Mouse (Mus musculus) T-helper 17 cell (primary cell): Measurements from ENCODE around the gene Usp48.
"Not testable (repeated sequence)": the region's sequence is repeated elsewhere in the genome, so short reads cannot be mapped to it uniquely, and the experiment has no call there.

Experiments
- in situ Hi-C, 2 experiments: fragments of 300-600 bp; cut with MboI, MseI; formaldehyde crosslinking; loops; 1 replicate in 1 of 2; 2 replicates in 1 of 2; pipeline ENCODE4 v1.15.1; 2025; ENCODE audit warnings: high pct_unique_total_duplicates in 2 of 2

Usp48 gene

DNA sequence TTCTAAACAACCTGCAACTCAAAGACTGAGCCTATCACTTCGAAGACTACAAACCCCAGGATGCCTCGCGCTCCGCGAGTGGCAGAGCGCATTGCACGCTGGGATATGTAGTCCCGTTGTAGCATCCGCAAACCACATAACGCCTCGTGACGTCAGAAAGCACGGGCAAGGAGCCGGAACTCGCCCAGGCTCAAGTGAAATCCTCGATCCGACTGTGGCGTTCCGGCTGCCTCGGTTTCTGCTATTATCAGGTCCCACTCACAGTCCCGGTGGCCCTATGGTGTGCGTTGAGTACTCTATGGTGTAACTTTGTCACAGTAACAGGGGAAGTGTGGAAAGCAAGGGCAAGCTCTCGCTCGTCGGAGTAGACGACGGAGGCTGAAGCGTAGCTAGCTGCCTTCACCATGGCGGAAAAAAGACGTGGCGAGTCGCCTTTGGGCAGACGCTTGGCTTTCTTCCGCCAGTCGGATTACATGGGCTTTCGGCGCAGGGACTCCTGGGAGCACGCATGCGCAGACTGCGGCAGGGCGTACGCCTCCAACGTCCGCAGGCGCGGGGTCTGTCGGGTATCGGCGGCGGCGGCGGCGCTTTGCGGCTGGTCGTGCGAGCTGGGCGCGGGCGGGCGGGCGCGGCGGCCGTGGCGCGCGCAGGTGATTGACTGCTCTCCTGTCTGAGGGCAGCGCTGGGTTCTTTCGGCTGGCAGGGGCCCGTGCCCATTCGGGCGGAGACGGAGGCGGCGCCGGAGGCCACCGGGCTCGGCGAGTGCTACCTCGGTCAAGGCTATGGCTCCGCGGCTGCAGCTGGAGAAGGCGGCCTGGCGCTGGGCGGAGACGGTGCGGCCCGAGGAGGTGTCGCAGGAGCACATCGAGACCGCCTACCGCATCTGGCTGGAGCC, at the start of gene Usp48:
TSS of gene Usp48 (plus strand) at position 155 of the 895 bp plus-strand sequence.
- in situ Hi-C loops, result no loop called here

- in situ Hi-C loops, result loop anchor here in 1 of 2 experiments (5.0 kb wide), 1 partner anchor 108 kb away; no protein-coding TSS in a partner anchor
These were observed 48.0 kb upstream of the Usp48 start for GRCm38 (mm10) chr4:137545568-137545967.

DNA sequence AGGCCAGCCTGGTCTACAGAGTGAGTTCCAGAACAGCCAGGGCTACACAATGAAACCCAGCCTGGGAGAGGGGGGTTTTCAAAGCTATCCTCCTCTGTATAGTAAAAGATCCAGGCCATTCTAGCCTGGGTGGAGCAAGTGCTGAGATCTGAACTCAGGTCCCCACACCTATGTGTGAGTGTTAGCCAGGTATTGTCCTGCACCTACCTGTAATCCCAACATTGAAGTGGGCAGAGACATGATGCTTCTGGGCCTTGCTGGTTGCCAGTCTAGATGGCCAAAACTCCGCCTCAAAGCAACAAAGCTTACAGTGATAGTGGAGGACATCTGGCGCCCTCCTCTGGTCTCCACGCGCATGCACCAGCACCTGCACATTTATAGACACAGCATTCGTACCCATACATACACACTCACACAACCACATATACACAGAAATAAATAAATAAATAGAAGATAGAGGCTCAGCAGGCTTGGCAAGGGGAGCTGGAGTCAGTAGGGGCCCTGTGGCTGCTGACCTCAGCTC, 47.5 kb upstream of the Usp48 start:
- in situ Hi-C loops, result loop anchor here in 1 of 2 experiments (5.0 kb wide), 1 partner anchor 109 kb away; no protein-coding TSS in a partner anchor

DNA sequence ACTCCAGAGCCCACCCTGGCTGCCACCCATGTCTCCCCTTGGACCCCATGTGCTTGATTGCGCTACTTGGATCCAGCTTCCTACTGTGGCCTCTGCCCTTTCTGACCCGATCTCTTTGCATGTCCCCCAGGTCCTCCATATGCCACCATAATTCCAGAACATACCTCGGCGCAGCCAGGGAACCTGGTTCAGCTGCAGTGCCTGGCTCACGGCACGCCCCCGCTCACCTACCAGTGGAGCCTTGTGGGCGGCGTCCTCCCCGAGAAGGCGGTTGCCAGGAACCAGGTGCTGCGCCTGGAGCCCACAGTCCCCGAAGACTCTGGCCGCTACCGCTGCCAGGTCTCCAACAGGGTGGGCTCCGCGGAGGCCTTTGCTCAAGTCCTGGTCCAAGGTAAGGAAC, 40.1 kb upstream of the Usp48 start:
- in situ Hi-C loops, result loop anchor here in 1 of 2 experiments (10.0 kb wide), 1 partner anchor 981 kb away; no protein-coding TSS in a partner anchor

DNA sequence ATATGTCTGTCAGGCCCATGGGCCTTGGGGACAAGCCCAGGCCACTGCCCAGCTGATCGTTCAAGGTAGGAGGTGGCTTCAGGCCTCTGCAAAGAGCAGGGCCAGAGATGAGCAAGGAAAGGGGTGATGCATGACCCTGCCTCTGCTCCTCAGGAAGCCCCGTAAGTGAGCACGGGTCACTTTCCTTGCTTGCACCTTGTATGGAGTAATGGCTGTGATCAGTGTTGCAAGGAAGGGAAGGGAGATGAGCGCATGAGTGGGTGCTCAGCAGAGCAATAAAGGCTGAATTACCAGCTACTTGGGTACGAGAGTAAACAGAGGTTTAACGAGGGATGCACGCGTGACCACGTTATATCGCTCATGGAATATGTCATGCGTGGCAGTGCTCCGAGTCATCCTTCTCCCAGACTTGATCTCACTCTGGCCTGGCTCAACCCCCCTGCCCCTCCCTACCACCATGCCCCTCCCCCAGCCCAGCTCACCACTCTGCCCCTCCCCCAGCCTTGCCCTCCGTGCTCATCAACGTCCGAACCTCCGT, 36.8 kb upstream of the Usp48 start:
- in situ Hi-C loops, result loop anchor here in 1 of 2 experiments (10.0 kb wide), 1 partner anchor 978 kb away; no protein-coding TSS in a partner anchor

DNA sequence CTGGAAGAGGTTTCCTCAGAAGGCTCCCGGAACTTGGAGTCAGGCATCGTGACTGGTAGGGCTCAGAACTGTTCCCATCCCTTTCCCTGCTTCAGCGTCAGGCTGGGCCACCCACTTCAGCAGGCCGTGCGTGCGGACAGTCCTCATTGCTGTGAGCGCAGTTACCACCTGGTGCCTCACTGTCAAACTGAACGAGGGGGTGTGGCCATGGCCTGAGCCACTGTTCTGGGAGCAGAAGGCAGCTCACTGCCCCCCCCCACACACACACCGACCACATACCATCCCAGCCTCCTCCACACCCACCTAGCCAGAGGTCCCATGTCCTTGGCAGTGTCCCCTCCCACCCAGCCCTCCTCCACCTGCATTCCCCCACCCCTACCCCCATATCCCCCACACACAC, 23.7 kb upstream of the Usp48 start:
- in situ Hi-C loops, result no loop called here

DNA sequence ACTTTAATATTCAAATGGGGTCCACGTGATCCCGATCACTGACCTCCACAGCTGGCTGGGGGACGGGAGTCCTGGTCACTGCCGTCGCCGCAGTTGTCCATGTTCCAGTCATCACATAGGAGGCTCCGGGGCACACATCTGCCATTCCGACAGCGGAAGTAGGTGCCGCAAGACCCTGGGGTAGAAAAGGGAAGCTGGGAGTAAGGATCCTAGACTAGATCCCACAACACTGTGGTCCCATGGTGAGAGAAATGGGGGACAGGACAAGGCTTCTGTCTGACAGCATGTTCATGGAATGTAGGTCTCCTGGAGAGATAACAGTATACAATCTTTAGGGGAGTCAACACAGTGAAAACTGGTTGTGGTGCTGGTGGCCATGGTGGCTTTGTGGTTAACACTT, 19.1 kb upstream of the Usp48 start, which contains the start of gene Ldlrad2:
TSS of gene Ldlrad2 (minus strand) at position 101 of the 400 bp plus-strand sequence.
- in situ Hi-C loops, result no loop called here

DNA sequence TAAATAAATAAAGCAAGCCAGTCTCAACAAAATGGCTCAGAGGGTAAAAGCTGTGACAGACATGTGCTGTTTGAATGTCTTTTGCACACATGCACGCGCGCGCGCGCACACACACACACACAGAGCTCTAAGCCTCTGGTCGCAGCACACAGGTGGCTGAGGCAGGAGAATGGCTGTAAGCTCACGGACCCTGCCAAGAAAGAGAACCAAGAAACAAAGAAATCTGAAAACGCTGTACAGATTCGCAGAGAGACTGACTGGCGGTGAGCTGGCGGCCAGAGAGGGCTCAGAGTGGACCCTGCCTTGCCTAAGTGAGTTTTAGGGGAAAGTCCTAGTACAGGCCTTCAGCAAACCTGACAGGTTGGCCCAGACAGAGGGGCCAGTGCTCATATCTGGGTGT, 16.1 kb upstream of the Usp48 start:
- in situ Hi-C loops, result no loop called here

- in situ Hi-C loops, result no loop called here
These were observed 15.2 kb upstream of the Usp48 start for GRCm38 (mm10) chr4:137578181-137578845.

- in situ Hi-C loops, result no loop called here
These were observed 13.8 kb upstream of the Usp48 start for GRCm38 (mm10) chr4:137579789-137580188.

DNA sequence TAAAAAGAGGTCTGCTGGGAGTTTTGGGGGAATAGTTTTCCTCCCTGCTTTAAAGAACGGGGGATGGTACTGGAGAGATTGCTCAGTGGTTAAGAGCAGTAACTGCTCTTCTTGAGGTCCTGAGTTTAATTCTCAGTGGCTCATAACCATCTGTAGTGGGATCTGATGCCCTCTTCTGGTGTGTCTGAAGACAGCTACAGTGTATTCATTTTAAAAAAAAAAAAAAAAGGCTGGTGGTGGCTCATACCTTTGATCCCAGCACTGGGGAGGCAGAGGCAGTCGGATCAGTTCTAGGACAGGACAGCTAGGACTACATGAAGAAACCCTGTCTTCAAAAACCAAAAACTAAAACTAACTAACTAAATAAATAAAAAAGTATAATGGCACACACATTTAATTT, 13.3 kb upstream of the Usp48 start:
- in situ Hi-C loops, result no loop called here

GRCm38 (mm10) chr4:137581815-137582214, 11.7 kb upstream of the Usp48 start:
- in situ Hi-C loops, result no loop called here

GRCm38 (mm10) chr4:137589095-137589494, 4.5 kb upstream of the Usp48 start:
- in situ Hi-C loops, result not testable (repeated sequence)

DNA sequence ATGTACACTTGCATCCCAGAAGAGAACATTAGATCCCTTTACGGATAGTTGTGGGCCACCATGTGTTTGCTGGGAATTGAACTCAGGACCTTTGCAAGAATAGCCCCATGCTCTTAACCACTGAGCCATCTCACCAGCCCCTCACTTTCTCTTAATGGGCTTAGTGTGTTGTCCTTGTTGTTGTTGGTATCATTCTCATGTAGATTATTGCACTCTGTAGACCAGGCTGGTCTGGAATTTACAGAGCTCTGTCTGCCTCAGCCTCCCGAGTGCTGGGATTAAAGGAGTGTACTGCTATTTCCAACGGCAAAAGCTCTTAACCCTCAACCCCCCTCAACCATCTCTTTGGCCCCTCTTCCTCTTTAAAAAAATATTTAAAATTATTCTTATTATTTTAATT, 4.0 kb upstream of the Usp48 start:
- in situ Hi-C loops, result no loop called here

- in situ Hi-C loops, result no loop called here
These were observed 2.6 kb upstream of the Usp48 start for GRCm38 (mm10) chr4:137590961-137591360.

- in situ Hi-C loops, result no loop called here
These were observed 1.1 kb downstream of the Usp48 start for GRCm38 (mm10) chr4:137594496-137595270.

DNA sequence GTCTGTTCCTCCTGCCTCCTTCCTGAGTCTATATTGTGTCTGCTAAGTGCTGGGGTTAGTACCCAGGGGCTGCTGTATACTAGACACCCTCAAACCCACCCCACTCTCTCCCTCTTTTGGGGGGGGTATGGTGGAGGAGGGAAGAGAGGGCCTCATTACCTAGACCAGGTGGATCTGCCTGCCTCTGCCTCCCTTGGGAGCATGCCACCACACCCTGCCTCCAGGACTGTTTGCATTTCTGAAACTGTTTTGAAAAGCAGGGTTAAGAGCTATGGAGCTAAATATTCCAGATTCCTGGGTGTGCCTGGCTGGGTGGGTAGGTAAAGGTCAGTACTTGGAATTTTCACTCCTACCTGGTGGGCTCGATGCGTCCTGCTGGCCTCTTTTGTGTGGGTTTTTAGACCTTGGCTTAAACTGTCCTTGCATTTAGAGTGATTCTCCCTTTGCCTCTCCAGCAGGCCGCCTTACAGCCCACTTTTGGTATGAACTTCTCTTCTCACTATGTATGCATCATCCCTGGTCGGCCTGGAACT, 3.6 kb downstream of the Usp48 start:
- in situ Hi-C loops, result no loop called here

- in situ Hi-C loops, result no loop called here
These were observed 5.0 kb downstream of the Usp48 start for GRCm38 (mm10) chr4:137598577-137598976.

- in situ Hi-C loops, result no loop called here
These were observed 10.1 kb downstream of the Usp48 start for GRCm38 (mm10) chr4:137603449-137604171.

DNA sequence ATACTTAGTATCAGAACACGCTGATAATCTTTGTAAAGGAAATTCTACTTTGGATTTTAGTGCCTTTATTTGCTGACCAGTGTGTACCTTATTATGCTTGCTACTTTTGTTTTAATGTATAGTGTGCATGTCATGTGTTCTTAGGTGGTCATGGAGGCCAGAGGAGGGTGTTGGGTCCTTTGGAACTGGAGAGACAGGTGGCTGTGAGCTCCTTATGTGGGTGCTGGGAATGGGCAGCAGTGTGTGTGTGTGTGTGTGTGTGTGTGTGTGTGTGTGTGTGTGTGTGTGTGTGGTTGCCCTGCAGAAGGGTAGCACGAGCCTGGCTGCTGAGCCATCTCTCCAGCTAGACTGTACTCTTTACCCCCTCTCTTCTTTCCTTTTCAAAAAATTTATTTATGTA, 13.5 kb downstream of the Usp48 start:
- in situ Hi-C loops, result no loop called here
